Mouse (Mus musculus) megakaryocyte, embryonic 14.5 days (primary cell): ENCODE measurements around the gene Lgals4. TPM values are rescaled to one million over a fixed set of nuclear protein-coding genes. Genes with fewer than 3 reads are reported as not detected.

Source experiments
- H3K27me3 ChIP-seq: replicated peaks from 2 replicates; pipeline ENCODE3; 2012; ENCODE audit warnings: inconsistent platforms
- H3K36me3 ChIP-seq: replicated peaks from 2 replicates; pipeline ENCODE3; 2012; ENCODE audit warnings: low read length, inconsistent platforms, mixed read lengths
- H3K4me1 ChIP-seq: 2 replicates; pipeline ENCODE4 v1.6.1; 2012; ENCODE audit warnings: inconsistent platforms
- H3K4me3 ChIP-seq: replicated peaks from 2 replicates; pipeline ENCODE3; 2012; ENCODE audit warnings: moderate library complexity, mild to moderate bottlenecking, inconsistent platforms
- H3K9me3 ChIP-seq: 2 replicates; pipeline ENCODE4 v1.6.1; 2012; ENCODE audit warnings: inconsistent platforms
- FLI1 ChIP-seq: IDR thresholded peaks from 2 replicates; pipeline ENCODE4 v1.6.1; 2012; ENCODE audit warnings: low read length, inconsistent platforms, mixed read lengths
- GATA1 ChIP-seq: IDR thresholded peaks from 3 replicates; pipeline ENCODE4 v1.6.1; 2012; ENCODE audit warnings: mixed read lengths, low read length, inconsistent platforms, borderline replicate concordance
- polyA plus RNA-seq: library from polyadenylated mRNA; stranded (reverse); fragments of >175 nt; gene quantifications from 2 replicates; pipeline ENCODE4 v1.2.3, GENCODE M21; 2012; ENCODE audit warnings: low replicate concordance; ENCODE audit not compliant: insufficient read depth

The Lgals4 gene
- polyA plus RNA-seq, 1 experiment: 1.3 TPM

- H3K27me3 ChIP-seq: peaks cover 46% of the 10 kb centered on the region
- TF ChIP-seq FLI1 (no peak), GATA1 (no peak)
- H3K36me3 ChIP-seq: peaks cover 49% of the 10 kb centered on the region
These were observed 55.1 kb downstream of the Lgals4 start for GRCm38 (mm10) chr7:28888701-28889161.

More at GRCm38 (mm10) chr7:28888701-28889161, 55.1 kb downstream of the Lgals4 start:
- Histone ChIP-seq H3K4me3 (peak overlapping the region; percentile 64), H3K4me1 (peaks cover 49% of the 10 kb centered on the region), H3K9me3 (no peaks in the 10 kb centered on the region)

Other genes starting within 250 kb of the Lgals4 start
- 125 and 217 TPM in 2 replicates for gene Samd4b, start 235.7 kb upstream of the Lgals4 start, polyA plus RNA-seq
- gene Pak4, start 235.7 kb upstream of the Lgals4 start, polyA plus RNA-seq: 17.3 and 20.8 TPM in 2 replicates
- gene Acp7, start 202.5 kb upstream of the Lgals4 start, polyA plus RNA-seq: not detected in 2 replicates
- gene Fbxo27, start 141.0 kb upstream of the Lgals4 start, polyA plus RNA-seq: not detected in 2 replicates
- not detected in 2 replicates for gene Fbxo17, start 117.0 kb upstream of the Lgals4 start, polyA plus RNA-seq
- gene Mrps12, start 92.0 kb upstream of the Lgals4 start, polyA plus RNA-seq: 283 and 464 TPM in 2 replicates
- 16.1 and 18.5 TPM in 2 replicates for gene Sars2, start 91.9 kb upstream of the Lgals4 start, polyA plus RNA-seq
- gene Ccer2, start 77.7 kb upstream of the Lgals4 start, polyA plus RNA-seq: not detected in 2 replicates
- gene Sirt2, start 67.1 kb upstream of the Lgals4 start, polyA plus RNA-seq: 230 and 254 TPM in 2 replicates
- 239 and 363 TPM in 2 replicates for gene Nfkbib, start 66.3 kb upstream of the Lgals4 start, polyA plus RNA-seq
- gene Rinl, start 44.9 kb upstream of the Lgals4 start, polyA plus RNA-seq: 30.8 and 66.7 TPM in 2 replicates
- gene Hnrnpl, start 25.3 kb upstream of the Lgals4 start, polyA plus RNA-seq: 226 and 241 TPM in 2 replicates
- gene Ech1, start 8.6 kb upstream of the Lgals4 start, polyA plus RNA-seq: 12.0 and 64.8 TPM in 2 replicates
- gene Lgals7, start 30.0 kb downstream of the Lgals4 start, polyA plus RNA-seq: not detected in 2 replicates
- gene Capn12, start 47.6 kb downstream of the Lgals4 start, polyA plus RNA-seq: 0.08 TPM in 1 of 2 replicates, not detected in the other
- gene Actn4, start 128.5 kb downstream of the Lgals4 start, polyA plus RNA-seq: 517 and 590 TPM in 2 replicates
- gene Eif3k, start 148.0 kb downstream of the Lgals4 start, polyA plus RNA-seq: 143 and 185 TPM in 2 replicates
- gene Map4k1, start 148.2 kb downstream of the Lgals4 start, polyA plus RNA-seq: 270 and 353 TPM in 2 replicates